Mouse (Mus musculus) heart, postnatal 14 days (tissue): ENCODE measurements around the gene Pcdh7. TPM values are rescaled to one million over a fixed set of nuclear protein-coding genes. Genes with fewer than 3 reads are reported as not detected.
"Not testable (repeated sequence)": the region's sequence is repeated elsewhere in the genome, so short reads cannot be mapped to it uniquely, and the experiment has no call there.

Experiments
- DNase-seq, 2 experiments: peaks; one replicate each; pipeline ENCODE4 v3.0.0; 2021 to 2022
- intact Hi-C: fragments of 180-260 bp; cut with DNase I; formaldehyde crosslinking; loops from one replicate; pipeline ENCODE4 v1.15.1; 2025
- total RNA-seq, 2 experiments: library from RNA; stranded (reverse); gene quantifications; 2 replicates each; pipeline ENCODE4 v1.2.3; 2021

The Pcdh7 gene
- total RNA-seq, 2 experiments from 2014 or later, result 113 to 135 TPM

DNA sequence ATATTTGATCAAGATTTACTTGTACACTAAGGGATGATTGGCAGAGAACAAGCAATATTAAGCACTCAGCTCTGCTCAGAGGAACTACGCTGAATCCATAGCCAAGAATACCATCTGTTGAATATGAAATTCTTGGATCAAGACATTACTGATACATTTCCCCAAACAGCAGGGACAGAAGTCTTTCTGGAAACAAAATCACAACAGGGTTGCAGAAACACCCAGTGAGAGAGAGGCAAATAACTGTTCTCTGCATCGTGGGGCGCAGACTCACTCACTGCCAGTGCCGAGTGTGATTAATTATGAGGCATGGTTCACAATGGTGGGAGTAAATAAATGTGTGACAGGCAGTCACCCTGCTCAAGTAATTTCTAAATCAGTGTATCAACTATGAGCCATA lies 363.3 kb downstream of the Pcdh7 start:
- DNase-seq, result no peak
- intact Hi-C loops, result loop anchor here (5.0 kb wide), 1 partner anchor 364 kb away; the partner anchor contains the start of gene Pcdh7

DNA sequence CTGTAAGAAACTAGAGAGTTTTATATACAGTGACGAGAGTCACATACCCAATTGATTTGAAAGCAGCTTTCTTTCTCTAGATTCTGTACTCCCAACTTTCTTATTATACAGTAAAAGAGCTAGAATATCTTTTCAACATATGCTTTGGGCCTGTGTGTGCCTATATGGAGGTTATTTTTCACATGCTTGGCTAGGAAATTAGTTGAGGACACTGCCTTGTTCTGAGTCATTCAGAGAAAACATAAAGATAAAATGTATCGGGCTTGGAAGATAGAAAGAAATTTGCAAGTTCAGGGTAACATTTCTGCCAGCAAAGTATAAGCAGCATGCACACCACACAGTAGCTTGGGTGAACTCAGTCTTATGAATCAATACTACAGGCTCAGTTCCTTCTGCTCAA lies 364.5 kb downstream of the Pcdh7 start:
- no peak for DNase-seq
- intact Hi-C loops, result loop anchor here (5.0 kb wide), 1 partner anchor 365 kb away; the partner anchor contains the start of gene Pcdh7

DNA sequence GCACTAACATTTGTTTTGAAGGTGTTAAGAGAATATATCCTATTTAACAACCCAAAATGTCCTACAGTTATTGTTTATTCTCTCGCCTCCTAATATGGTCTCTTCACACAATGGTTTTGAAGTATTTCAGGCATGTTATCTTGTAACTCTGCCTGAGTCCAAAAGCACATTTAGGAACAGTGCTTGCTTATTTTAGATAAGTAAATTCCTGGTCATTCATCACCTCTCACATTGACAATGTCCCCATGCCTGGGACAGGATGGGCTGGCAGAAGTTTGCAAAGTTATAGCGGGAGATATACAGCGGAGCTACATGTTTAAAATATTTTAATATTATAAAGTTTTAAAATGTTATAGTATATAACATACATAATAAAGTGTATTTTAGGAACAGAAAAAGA lies 365.3 kb downstream of the Pcdh7 start:
- peak in 1 of 2 experiments; percentile 10 for DNase-seq
- intact Hi-C loops, result loop anchor here (5.0 kb wide), 1 partner anchor 366 kb away; the partner anchor contains the start of gene Pcdh7

DNA sequence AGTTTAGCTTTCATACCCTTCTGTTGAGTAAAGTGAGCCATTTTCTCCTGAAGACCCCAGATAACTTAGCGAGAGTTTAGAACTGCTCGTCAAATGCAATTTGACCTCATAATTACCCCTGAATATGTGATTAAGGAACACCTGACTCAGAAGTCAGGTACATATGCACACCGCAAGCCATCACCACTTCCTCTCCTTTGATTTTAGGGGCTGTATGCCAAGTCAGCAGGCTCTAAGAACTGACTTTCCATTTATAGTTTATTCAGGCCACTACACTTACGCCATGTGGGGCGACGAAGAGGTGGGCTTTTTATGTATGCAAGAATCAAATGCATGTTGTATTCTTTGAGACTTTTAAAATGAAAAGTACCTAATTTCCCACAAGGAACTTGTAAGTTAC lies 366.2 kb downstream of the Pcdh7 start:
- DNase-seq, result peak in 1 of 2 experiments; percentile 17

DNA sequence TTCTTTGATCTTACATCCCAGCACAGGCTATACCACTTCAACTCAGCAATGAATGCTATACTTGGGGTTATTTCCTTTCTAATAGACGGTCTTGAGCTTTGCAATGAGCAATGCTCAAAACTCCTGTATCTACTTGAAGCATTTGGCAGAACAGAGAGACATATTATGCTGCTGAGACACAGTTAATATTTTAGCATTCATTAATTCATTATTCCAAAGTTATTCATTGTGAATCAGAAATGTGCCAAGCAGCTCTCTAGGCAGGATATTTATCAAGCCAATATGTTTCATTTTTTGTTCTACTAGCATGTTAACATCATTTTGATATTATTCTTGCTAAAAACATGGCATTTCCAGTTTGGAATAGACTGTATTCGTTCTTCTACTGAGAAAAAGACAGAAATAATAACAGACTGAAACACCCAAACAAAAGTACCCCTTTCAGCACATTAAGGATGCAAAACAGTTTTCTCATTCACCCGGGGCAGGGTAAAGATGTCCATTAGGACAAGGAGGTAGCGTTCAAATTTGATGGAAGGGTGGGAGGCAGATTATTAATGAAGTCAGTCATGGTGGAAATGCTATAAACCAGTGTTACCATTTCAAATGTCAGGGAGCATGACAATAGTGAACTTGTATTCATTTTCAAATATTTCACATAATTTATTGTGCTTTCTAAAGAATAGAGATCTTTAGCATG lies 391.0 kb downstream of the Pcdh7 start:
- DNase-seq, result no peak
- intact Hi-C loops, result no loop called here

More for the DNA sequence above, 366.2 kb downstream of the Pcdh7 start:
- intact Hi-C loops, result loop anchor here (5.0 kb wide), 1 partner anchor 367 kb away; the partner anchor contains the start of gene Pcdh7

DNA sequence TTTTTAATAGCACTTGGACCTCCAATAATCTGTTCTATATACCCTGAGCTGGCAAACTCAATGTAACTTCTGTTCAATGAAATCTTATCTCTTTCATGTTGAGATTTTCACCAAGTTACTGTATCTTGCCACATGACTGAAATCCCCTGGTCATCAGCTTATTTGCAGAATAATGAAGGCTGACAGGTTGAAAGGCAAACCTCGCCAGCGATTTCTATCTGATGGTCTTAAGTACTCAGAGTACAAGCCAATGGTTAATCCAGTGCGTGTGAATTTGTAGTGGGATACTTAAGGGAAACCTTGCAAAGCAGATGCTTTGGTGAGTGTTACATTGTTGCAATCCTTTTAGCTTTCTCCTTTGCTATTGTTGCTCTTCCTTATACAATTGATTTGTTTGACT lies 398.3 kb downstream of the Pcdh7 start:
- no peak for DNase-seq
- intact Hi-C loops, result no loop called here

DNA sequence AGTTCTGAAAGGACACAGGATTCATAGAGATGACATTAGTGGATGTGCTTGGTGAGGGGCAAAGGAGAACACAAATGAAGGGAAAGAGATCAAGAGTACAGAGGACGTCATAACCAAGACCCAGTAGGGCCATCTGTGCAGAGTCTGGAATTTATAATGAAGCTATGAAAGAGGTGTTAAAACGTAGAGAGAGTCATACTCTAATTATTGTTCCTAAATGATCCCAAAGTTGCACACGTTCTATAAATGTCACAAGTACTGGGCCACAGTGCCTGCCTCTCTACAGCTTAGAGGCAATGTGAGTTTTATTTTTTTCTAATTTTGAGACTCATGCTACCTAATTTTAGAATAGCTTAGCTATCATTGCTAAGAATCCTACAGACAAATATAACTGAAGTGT lies 400.1 kb downstream of the Pcdh7 start:
- DNase-seq, result no peak
- intact Hi-C loops, result no loop called here

DNA sequence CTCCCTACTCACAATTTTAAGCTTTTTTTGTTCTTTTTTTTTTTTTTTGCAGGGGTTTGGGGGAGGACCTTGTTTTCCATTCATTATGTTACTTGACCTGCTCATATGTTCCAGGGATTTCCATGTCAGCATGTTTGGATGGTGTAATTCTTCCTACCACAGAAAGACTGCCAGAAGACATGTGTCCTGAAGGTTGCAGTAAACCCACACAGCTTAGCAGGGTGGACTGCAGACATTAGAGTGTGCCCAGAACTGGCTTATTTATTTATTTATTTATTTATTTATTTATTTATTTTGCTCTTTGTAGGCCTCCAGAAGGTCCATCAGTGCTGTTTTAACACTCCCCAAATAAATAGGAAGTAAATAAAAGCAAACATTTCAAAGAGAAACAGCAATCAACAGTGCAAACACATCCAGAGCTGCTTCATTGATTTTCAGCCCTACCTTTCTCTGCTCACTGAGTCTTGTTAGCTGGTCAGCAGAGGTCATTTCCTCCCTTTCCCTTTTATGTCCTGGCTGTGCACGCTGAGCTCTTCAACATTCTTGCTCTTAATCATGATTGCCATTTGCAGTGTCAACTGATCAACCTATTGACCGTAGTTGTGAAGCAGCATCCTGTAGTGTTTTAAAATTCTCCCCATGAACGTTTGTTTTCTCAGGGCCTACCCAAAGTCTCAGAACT lies 401.3 kb downstream of the Pcdh7 start:
- intact Hi-C loops, result no loop called here
- DNase-seq, result no peak

DNA sequence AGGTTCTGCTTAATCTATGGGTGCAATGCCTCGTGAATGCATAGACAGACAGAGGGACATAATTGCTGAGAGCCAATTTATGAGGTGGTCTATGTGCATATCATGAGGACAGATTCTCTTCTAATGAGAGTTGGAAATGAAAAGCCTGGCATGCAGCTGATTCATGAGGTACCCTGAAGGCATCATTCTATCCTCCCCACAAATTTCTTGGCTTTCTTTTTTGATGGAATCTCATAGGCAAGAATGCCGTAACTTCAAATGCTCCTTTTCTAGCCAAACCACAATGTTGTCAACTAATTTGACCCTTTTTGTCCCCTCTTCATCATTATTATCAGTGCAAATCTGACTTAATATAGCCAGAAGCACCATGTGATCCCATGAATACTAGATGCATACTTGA lies 426.1 kb downstream of the Pcdh7 start:
- DNase-seq, result no peak
- intact Hi-C loops, result no loop called here

DNA sequence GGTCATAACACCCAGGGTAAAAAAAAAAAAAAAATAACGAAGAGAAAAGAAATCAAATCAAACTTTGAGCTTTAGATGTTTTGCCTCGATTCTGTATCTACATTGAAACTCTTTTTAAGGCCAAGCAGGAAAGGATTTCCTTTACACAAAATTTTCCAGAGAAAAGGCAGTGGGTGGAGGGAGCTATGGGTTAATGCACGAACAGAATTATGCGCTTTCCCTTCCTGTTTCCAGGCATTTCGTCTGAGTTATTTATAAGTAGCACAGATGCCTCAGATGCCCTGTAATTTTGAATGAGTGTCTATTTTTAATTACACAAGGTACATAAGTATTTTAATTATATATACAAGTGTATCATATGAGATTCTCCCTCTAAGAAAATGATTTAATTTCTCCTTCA lies 436.2 kb downstream of the Pcdh7 start:
- no peak for DNase-seq
- intact Hi-C loops, result no loop called here

DNA sequence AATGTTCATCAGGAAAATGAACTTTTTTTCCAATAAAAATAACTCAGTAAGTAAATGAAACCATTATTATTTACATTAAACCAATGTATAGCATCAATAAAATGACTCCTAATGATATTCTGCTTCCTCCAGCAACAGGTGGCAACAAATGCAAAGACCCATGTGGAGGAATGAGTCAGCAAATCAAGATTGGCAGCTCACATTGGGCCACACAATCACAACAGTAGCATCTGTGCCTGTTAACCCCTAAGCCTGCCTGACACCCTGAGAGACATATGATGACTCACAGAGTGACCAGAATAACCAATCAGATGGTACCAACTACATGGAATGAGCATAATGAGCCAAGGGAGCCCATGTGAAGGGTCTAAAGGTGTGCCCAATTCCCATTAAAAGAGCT lies 454.5 kb downstream of the Pcdh7 start:
- no peak for DNase-seq
- intact Hi-C loops, result no loop called here

DNA sequence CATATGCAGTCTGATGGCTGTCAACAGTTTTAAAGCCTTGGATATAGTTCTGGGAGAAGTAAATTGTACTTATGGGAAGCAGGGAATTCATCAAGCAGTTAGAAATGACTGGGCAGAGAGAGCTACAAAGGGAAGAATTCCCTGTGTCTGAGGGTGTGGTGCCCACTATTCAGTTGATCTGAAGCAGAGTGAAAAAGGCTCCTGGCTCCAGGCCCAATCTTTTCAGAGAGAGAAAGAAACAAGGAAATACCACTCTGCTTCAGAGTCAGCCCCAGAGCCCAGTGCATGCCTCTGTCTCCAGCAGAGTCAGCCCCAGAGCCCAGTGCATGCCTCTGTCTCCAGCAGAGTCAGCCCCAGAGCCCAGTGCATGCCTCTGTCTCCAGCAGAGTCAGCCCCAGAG lies 456.6 kb downstream of the Pcdh7 start:
- DNase-seq, intact Hi-C loops: not testable (repeated sequence)

DNA sequence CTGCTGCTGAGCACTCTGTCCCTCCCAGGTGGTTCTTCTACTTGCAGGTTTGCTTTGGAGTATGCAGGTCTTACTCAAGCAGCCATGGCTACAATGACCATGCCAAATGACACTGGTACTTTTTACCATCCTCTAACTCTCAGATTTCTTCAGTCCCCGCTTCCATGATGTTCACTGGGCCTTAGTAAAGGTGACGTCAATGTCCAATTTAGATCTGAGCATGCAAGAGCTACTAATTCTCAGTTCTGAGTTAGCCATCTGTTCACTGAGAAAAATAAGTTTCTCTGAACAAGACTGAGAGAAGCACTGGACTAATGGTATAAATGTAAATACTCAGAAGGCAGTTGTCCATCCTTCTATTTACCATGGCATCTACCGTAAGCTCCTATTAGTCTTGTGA lies 457.8 kb downstream of the Pcdh7 start:
- no peak for DNase-seq
- intact Hi-C loops, result no loop called here
